Mouse (Mus musculus): ENCODE measurements around the gene Phpt1.

DNA sequence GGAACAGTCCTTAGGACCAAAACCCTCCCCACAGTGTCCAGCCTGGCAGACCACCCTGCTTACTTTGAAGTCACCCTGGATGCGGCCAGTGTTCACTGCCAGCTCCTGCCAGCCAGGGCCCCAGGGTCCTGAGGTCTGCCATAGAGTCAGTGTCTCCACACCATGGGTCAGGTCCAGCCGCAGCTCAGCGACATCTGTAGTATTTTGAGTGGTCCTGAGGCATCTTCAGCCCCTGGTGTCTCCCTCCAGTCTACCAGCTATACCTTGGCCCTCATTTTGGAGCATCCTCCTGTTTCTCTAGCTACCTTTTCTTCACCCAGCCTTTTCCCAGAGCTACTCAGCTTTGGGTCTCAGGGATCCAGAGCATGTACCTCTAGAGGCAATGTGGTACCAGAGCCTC, 5.7 kb downstream of the Phpt1 start:
- no peak for TF ChIP-seq CTCF (conservative IDR thresholded peaks at IDR 0.05; ENCODE audit: low read length)
- TF ChIP-seq NANOG (IDR thresholded peaks at IDR 0.05; ENCODE audit: borderline replicate concordance, low read length) = no peak
- no peak for TF ChIP-seq POU5F1 (IDR thresholded peaks at IDR 0.05; ENCODE audit: borderline replicate concordance, low read length)
